Comparison of ENCODE assay signal across 8 mouse cellular contexts in the genomic region with DNA sequence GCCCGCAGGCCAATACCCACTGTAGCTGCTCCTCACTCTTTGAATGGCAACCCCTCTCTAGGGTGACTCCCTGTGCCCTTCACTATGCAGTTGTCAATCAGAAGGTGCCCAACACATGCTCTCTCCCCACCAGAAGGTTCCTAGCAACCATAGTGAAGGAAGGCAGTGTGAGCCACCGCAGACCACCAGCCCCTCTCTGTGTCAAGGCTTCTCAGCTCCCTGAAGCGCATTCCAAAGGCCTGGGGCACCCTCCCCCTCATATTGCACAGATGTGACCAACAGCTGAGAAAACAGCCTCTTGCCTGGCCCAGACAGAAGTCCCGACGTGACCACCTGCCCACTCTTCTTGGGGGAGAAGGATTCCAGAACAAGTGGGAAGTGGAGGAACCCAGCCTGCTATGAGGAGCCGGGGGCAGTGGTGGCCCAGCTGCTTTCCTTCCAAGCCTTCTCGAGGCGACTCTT. TPM values are rescaled to one million over a fixed set of nuclear protein-coding genes. Genes with fewer than 3 reads are reported as not detected.
DNase-seq lines count a peak whose midpoint lies in the region; ATAC-seq and TF ChIP-seq lines count a peak whose summit lies in the region.
"Had no signal": no experiment of that assay in that cellular context is flagged by ENCODE, and none has a peak within 500 bp of the region (broad histone marks: within the 10 kb centered on the region; RNA-seq: fewer than 3 reads in every experiment).

No protein-coding gene starts in this region.

- no peak overlapping the region for H3K27ac ChIP-seq in lung, postnatal 0 days (ENCODE audit: low read length)
- H3K27ac ChIP-seq in heart, embryonic 16.5 days (ENCODE audit: low read length) = no peak overlapping the region
- H3K27ac ChIP-seq in liver, postnatal 0 days (ENCODE audit: low read depth) = no peak overlapping the region

- WGBS in lung, postnatal 0 days = 11% methylated on average over 8 of the region's 8 CpGs
- WGBS in heart, embryonic 16.5 days = 25% methylated on average over 8 of the region's 8 CpGs
- WGBS in liver, postnatal 0 days (ENCODE audit: insufficient replicate concordance) = 33% methylated on average over 8 of the region's 8 CpGs

- H3K27me3 ChIP-seq in lung, postnatal 0 days (replicated peaks; ENCODE audit: insufficient read depth, low read length) = 0 out of 2 replicates have a peak, but pooled peaks cover 4% of the 10 kb centered on the region
- H3K27me3 ChIP-seq in heart, embryonic 16.5 days (ENCODE audit: control insufficient read depth, insufficient read depth, low read length) = peaks cover 12% of the 10 kb centered on the region
- peaks cover 56% of the 10 kb centered on the region for H3K27me3 ChIP-seq in liver, postnatal 0 days (ENCODE audit: insufficient read depth, low read length)

- no peak for DNase-seq in lung, postnatal 0 days (ENCODE audit: low spot score)
- DNase-seq in lung, postnatal 36 days = no peak
- no peak for DNase-seq in liver, postnatal 0 days
- DNase-seq in retina, postnatal 1 day = no peak
- DNase-seq in cerebellum, postnatal 25 days = no peak
- DNase-seq in layer of hippocampus, adult 11-12 months (ENCODE audit: low spot score) = no peak
- DNase-seq: gastrocnemius, postnatal 25 days had no signal

- H3K4me1 ChIP-seq in lung, postnatal 0 days (ENCODE audit: insufficient read depth, low read depth, low read length) = peaks cover 15% of the 10 kb centered on the region; the same call in 1 of the 2 replicates
- peaks cover 23% of the 10 kb centered on the region for H3K4me1 ChIP-seq in heart, embryonic 16.5 days (ENCODE audit: control insufficient read depth, insufficient read depth, low read length)
- peaks cover 13% of the 10 kb centered on the region for H3K4me1 ChIP-seq in liver, postnatal 0 days (ENCODE audit: insufficient read depth)

- no peak for TF ChIP-seq EP300 in lung, postnatal 0 days (IDR thresholded peaks at IDR 0.05)
- TF ChIP-seq EP300 in liver, postnatal 0 days (IDR thresholded peaks at IDR 0.05; ENCODE audit: low read depth) = no peak

- no peaks in the 10 kb centered on the region for H3K36me3 ChIP-seq in lung, postnatal 0 days (ENCODE audit: insufficient read depth, low read length)
- peaks cover 4% of the 10 kb centered on the region for H3K36me3 ChIP-seq in heart, embryonic 16.5 days (ENCODE audit: control insufficient read depth, insufficient read depth)
- no peaks in the 10 kb centered on the region for H3K36me3 ChIP-seq in liver, postnatal 0 days (replicated peaks; ENCODE audit: insufficient read depth, low read length)

- no peak for ATAC-seq in lung, postnatal 0 days
- no peak for ATAC-seq in heart, embryonic 16.5 days (replicated peaks; ENCODE audit: extremely low read depth, insufficient read depth, low FRiP score)
- no peak for ATAC-seq in liver, postnatal 0 days

- H3K9me3 ChIP-seq in lung, postnatal 0 days (ENCODE audit: low read length) = no peaks in the 10 kb centered on the region
- H3K9me3 ChIP-seq in heart, embryonic 16.5 days (replicated peaks; ENCODE audit: control insufficient read depth, low read length) = no peaks in the 10 kb centered on the region
- no peaks in the 10 kb centered on the region for H3K9me3 ChIP-seq in liver, postnatal 0 days (ENCODE audit: low read length)

- peak overlapping the region; percentile 48 for H3K9ac ChIP-seq in lung, postnatal 0 days (replicated peaks; ENCODE audit: low read depth)
- peak overlapping the region; percentile 77 for H3K9ac ChIP-seq in heart, embryonic 16.5 days (ENCODE audit: low read length)
- no peak overlapping the region for H3K9ac ChIP-seq in liver, postnatal 0 days (replicated peaks)

- H3K4me3 ChIP-seq in lung, postnatal 0 days (ENCODE audit: low read depth, low read length) = peak overlapping the region; percentile 49
- H3K4me3 ChIP-seq in heart, embryonic 16.5 days (ENCODE audit: low read length) = peak overlapping the region; percentile 60
- peak overlapping the region; percentile 42; the same call in 1 of the 2 replicates for H3K4me3 ChIP-seq in liver, postnatal 0 days (ENCODE audit: low read depth, low read length)

- no peak for TF ChIP-seq CTCF in lung, postnatal 0 days (IDR thresholded peaks at IDR 0.05)
- no peak for TF ChIP-seq CTCF in liver, postnatal 0 days (IDR thresholded peaks at IDR 0.05; ENCODE audit: low read depth)

- H3K4me2 ChIP-seq in lung, postnatal 0 days (replicated peaks; ENCODE audit: low read depth, low read length) = peak overlapping the region; percentile 50
- H3K4me2 ChIP-seq in heart, embryonic 16.5 days (ENCODE audit: low read depth, low read length) = peak overlapping the region; percentile 81
- H3K4me2 ChIP-seq in liver, postnatal 0 days (ENCODE audit: low read depth, low read length) = peak overlapping the region; percentile 66

RNA-seq across cellular contexts. Expression of gene Nes, which starts 1.4 kb away (rescaled TPM):
- polyA plus RNA-seq in lung, postnatal 0 days (2015; fragmentation: Nextera tagmentation; extraction: Ambion mirVana) = 22.2 and 30.7 TPM in 2 replicates
- polyA plus RNA-seq in heart, embryonic 16.5 days (2015; fragmentation: Nextera tagmentation; extraction: Ambion mirVana) = 9.5 and 13.4 TPM in 2 replicates
- 0.83 and 0.95 TPM in 2 replicates for polyA plus RNA-seq in liver, postnatal 0 days (2015; fragmentation: Nextera tagmentation; extraction: Ambion mirVana)

RNA-seq across cellular contexts. Expression of gene Crabp2, which starts 23.8 kb away (rescaled TPM):
- polyA plus RNA-seq in lung, postnatal 0 days (2015; fragmentation: Nextera tagmentation; extraction: Ambion mirVana) = 0.21 and 0.38 TPM in 2 replicates
- polyA plus RNA-seq in heart, embryonic 16.5 days (2015; fragmentation: Nextera tagmentation; extraction: Ambion mirVana) = 7.8 and 10.1 TPM in 2 replicates
- not detected in 2 replicates for polyA plus RNA-seq in liver, postnatal 0 days (2015; fragmentation: Nextera tagmentation; extraction: Ambion mirVana)

RNA-seq across cellular contexts. Expression of gene Bcan, which starts 27.8 kb away (rescaled TPM):
- polyA plus RNA-seq in lung, postnatal 0 days (2015; fragmentation: Nextera tagmentation; extraction: Ambion mirVana) = 0.33 and 0.56 TPM in 2 replicates
- 0.13 and 0.47 TPM in 2 replicates for polyA plus RNA-seq in heart, embryonic 16.5 days (2015; fragmentation: Nextera tagmentation; extraction: Ambion mirVana)
- 0.05 TPM in 1 of 2 replicates, not detected in the other for polyA plus RNA-seq in liver, postnatal 0 days (2015; fragmentation: Nextera tagmentation; extraction: Ambion mirVana)

RNA-seq across cellular contexts. Expression of gene Rrnad1, which starts 41.7 kb away (rescaled TPM):
- polyA plus RNA-seq in lung, postnatal 0 days (2015; fragmentation: Nextera tagmentation; extraction: Ambion mirVana) = 10.8 and 11.2 TPM in 2 replicates
- 14.0 and 15.1 TPM in 2 replicates for polyA plus RNA-seq in heart, embryonic 16.5 days (2015; fragmentation: Nextera tagmentation; extraction: Ambion mirVana)
- polyA plus RNA-seq in liver, postnatal 0 days (2015; fragmentation: Nextera tagmentation; extraction: Ambion mirVana) = 4.3 TPM in 2 replicates

RNA-seq across cellular contexts. Expression of gene Isg20l2, which starts 42.1 kb away (rescaled TPM):
- 22.5 and 24.9 TPM in 2 replicates for polyA plus RNA-seq in lung, postnatal 0 days (2015; fragmentation: Nextera tagmentation; extraction: Ambion mirVana)
- polyA plus RNA-seq in heart, embryonic 16.5 days (2015; fragmentation: Nextera tagmentation; extraction: Ambion mirVana) = 29.2 and 29.4 TPM in 2 replicates
- 12.3 and 13.2 TPM in 2 replicates for polyA plus RNA-seq in liver, postnatal 0 days (2015; fragmentation: Nextera tagmentation; extraction: Ambion mirVana)
